Mouse (Mus musculus) left cerebral cortex, adult 18-20 months (tissue): ENCODE measurements around the gene Kcnab3. TPM values are rescaled to one million over a fixed set of nuclear protein-coding genes. Genes with fewer than 3 reads are reported as not detected.

Experiments
- DNase-seq, 2 experiments: peaks; one replicate each; pipeline ENCODE4 v3.0.0; 2021 to 2022; ENCODE audit warnings: low spot score in 2 of 2, mixed read lengths in 1 of 2
- total RNA-seq, 2 experiments: library from RNA; stranded (reverse); gene quantifications; 2 replicates each; pipeline ENCODE4 v1.2.3; 2021

The Kcnab3 gene
- total RNA-seq, 2 experiments from 2014 or later, result 75.3 to 102 TPM

- DNase-seq, result no peak
These were observed 43.3 kb downstream of the Kcnab3 start, which contains the start of gene Chd3 for GRCm38 (mm10) chr11:69369215-69369989. Chd3 (minus strand) TSS chr11:69369406.

GRCm38 (mm10) chr11:69369990-69370816, 44.1 kb downstream of the Kcnab3 start:
- no peak for DNase-seq

GRCm38 (mm10) chr11:69370817-69371215, 44.8 kb downstream of the Kcnab3 start:
- no peak for DNase-seq

GRCm38 (mm10) chr11:69371601-69372000, 45.5 kb downstream of the Kcnab3 start:
- DNase-seq, result no peak

- DNase-seq, result peak; percentile 59 to 73
These were observed 46.2 kb downstream of the Kcnab3 start for GRCm38 (mm10) chr11:69372056-69372779.

GRCm38 (mm10) chr11:69372780-69373170, 46.7 kb downstream of the Kcnab3 start:
- DNase-seq, result no peak

GRCm38 (mm10) chr11:69373223-69373965, 47.3 kb downstream of the Kcnab3 start:
- DNase-seq, result no peak

- no peak for DNase-seq
These were observed 49.6 kb downstream of the Kcnab3 start for GRCm38 (mm10) chr11:69375646-69376045.

GRCm38 (mm10) chr11:69377766-69378165, 51.7 kb downstream of the Kcnab3 start:
- DNase-seq, result no peak

GRCm38 (mm10) chr11:69379600-69379999, 53.5 kb downstream of the Kcnab3 start:
- DNase-seq, result no peak

GRCm38 (mm10) chr11:69381356-69381755, 55.3 kb downstream of the Kcnab3 start:
- DNase-seq, result no peak

Other genes with a start within 250 kb of the Kcnab3 start
- 1,000 to 10,000 TPM; 1,053 to 1,091 TPM for gene Vamp2, start 237.8 kb upstream of the Kcnab3 start, total RNA-seq
- gene Per1, start 231.0 kb upstream of the Kcnab3 start, total RNA-seq, result 100 to 1,000 TPM; 129 to 133 TPM
- under 1 TPM; 0.42 to 0.79 TPM for gene Hes7, start 205.9 kb upstream of the Kcnab3 start, total RNA-seq
- gene 9130213A22Rik, start 203.7 kb upstream of the Kcnab3 start, total RNA-seq, result under 1 TPM; 0.53 to 0.98 TPM
- gene Aloxe3, start 200.4 kb upstream of the Kcnab3 start, total RNA-seq, result 1 to 10 TPM; 4.4 to 6.8 TPM
- gene Alox12b, start 169.3 kb upstream of the Kcnab3 start, total RNA-seq, result 10 to 100 TPM in 1 of 2 experiments, 1 to 10 TPM in 1; 9.8 to 13.7 TPM
- 10 to 100 TPM; 10.2 to 11.7 TPM for gene Alox8, start 128.4 kb upstream of the Kcnab3 start, total RNA-seq
- 1 to 10 TPM; 1.2 TPM for gene Gucy2e, start 89.2 kb upstream of the Kcnab3 start, total RNA-seq
- gene Cntrob, start 2.5 kb upstream of the Kcnab3 start, total RNA-seq, result 10 to 100 TPM; 15.2 to 25.0 TPM
- gene Trappc1, start 2.3 kb upstream of the Kcnab3 start, total RNA-seq, result 10 to 100 TPM; 53.2 to 59.5 TPM
- 100 to 1,000 TPM; 186 to 190 TPM for gene Rnf227, start 14.2 kb downstream of the Kcnab3 start, total RNA-seq
- 100 to 1,000 TPM; 346 to 387 TPM for gene Chd3, start 43.1 kb downstream of the Kcnab3 start, total RNA-seq
- gene Naa38, start 69.2 kb downstream of the Kcnab3 start, total RNA-seq, result 100 to 1,000 TPM; 117 to 120 TPM
- gene Cyb5d1, start 69.4 kb downstream of the Kcnab3 start, total RNA-seq, result 10 to 100 TPM; 42.7 to 48.1 TPM
- 1 to 10 TPM; 3.4 to 3.7 TPM for gene Tmem88, start 72.0 kb downstream of the Kcnab3 start, total RNA-seq
- 10 to 100 TPM; 28.2 to 32.2 TPM for gene Kdm6b, start 87.4 kb downstream of the Kcnab3 start, total RNA-seq
- 1 to 10 TPM; 2.2 to 3.7 TPM for gene Dnah2, start 222.9 kb downstream of the Kcnab3 start, total RNA-seq
- 10 to 100 TPM; 51.9 to 65.6 TPM for gene Efnb3, start 233.9 kb downstream of the Kcnab3 start, total RNA-seq